Mouse (Mus musculus) monocyte, adult 5-6 weeks (primary cell): ENCODE data around the gene Tns3. TPM values are rescaled to one million over a fixed set of nuclear protein-coding genes. Genes with fewer than 3 reads are reported as not detected.

Experiments used
- ATAC-seq: fragments of 153-309, 156-312 bp; replicated peaks from 2 replicates; pipeline ENCODE4 v1.8.0; 2017; ENCODE audit warnings: mild to moderate bottlenecking; ENCODE audit not compliant: low TSS enrichment, insufficient number of reproducible peaks, severe bottlenecking, poor library complexity, low FRiP score
- total RNA-seq: library from RNA; stranded (forward); fragments of 200-1000, 200-491, 200-594 nt; gene quantifications from 3 replicates; pipeline ENCODE4 v1.2.3, GENCODE M21; 2017

Tns3 gene
- total RNA-seq, 1 experiment from 2014 or later = 6.5 TPM

GRCm38 (mm10) chr11:8656448-8657393 is 7.6 kb downstream of the Tns3 start:
- no peak for ATAC-seq

- ATAC-seq = no peak
Measured at GRCm38 (mm10) chr11:8653800-8654295, 10.5 kb downstream of the Tns3 start.

DNA sequence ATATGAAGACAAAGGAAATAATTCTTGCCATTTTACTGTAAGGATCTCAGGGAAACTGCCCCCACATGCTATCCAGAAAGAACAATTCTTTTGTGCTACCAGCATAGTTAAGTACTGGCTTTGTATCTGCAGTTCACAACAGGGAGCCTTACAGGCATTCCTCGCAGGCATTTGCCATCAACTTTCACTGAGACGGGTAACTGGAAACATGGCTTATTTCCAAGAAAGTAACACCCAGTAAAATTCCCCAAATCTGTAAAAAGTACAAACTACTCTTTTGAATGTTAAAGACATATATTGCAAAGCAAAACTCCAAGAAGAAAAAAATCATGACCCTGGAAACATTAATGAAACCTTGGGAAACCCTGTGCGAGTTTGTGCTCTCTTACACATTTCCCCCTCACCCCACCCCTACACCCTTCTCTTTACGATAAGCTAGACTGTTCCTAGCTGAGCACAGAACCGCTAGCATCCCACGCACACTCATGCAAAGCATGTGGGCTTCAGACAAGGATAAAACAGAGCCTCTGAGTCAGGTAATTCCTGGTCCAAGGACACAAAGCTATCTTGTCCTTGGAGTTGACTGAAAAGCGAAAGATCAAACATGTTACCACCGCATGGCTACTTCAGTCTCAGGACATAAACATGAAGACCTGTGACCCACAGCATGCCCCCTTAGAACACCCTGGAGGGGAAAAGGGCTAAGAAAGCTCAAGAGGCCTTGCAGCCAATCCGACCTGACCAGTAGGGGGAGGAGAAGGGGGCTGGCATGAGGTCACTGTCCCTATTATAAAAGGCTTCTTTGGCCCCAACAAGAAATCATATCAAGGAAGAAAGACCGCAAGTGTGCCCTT is 11.3 kb downstream of the Tns3 start:
- no peak for ATAC-seq

DNA sequence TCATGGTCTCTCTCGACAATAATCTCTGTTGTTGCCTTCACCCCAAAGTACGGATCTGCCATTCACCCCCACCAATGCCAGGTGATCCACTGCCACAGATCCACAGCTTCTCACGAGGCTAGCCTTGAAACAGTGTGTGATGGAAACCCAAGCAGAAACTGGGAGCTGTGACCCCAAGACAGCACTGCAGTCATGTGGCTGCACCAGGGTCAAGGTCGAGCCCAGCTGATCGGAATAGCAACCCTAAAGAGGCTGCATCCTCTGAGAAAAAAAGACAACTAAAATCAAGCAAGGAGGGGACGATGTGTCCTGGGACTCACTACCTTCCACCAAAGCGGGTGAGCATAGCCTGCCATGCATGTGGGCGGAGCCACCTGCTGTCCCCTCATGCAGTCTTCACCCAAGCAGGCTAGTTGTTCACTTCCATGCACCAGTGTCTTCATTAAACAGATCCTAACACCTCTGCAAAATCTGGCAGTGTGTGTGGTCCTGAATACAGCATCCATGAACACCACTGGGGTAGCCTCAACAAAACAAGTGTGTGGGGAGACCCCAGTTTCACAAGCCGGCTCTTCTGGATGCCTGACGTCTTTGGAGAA is 12.1 kb downstream of the Tns3 start:
- ATAC-seq = no peak; the same call in 1 of the 2 replicates

GRCm38 (mm10) chr11:8651448-8652035 is 12.8 kb downstream of the Tns3 start:
- no peak for ATAC-seq

GRCm38 (mm10) chr11:8645609-8646008 is 18.7 kb downstream of the Tns3 start:
- no peak for ATAC-seq

DNA sequence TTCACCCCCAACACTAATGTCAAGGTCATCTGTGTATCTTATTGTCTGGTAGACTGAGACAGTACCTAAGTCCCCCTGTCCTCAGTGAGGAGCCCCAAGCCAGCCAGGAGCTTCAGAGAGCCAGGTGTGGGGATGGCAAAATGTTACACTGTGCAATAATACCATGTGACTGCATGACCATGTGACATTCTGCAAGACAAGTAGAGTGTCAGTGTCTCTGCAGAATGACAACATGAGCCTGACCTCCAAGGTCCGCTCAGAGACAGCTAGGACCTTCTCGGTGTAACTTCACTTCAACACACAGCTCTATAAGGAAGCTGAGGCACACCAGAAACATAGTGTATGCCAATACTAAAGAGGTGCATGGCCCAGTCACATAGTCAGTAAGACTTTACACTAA is 20.1 kb downstream of the Tns3 start:
- no peak for ATAC-seq

DNA sequence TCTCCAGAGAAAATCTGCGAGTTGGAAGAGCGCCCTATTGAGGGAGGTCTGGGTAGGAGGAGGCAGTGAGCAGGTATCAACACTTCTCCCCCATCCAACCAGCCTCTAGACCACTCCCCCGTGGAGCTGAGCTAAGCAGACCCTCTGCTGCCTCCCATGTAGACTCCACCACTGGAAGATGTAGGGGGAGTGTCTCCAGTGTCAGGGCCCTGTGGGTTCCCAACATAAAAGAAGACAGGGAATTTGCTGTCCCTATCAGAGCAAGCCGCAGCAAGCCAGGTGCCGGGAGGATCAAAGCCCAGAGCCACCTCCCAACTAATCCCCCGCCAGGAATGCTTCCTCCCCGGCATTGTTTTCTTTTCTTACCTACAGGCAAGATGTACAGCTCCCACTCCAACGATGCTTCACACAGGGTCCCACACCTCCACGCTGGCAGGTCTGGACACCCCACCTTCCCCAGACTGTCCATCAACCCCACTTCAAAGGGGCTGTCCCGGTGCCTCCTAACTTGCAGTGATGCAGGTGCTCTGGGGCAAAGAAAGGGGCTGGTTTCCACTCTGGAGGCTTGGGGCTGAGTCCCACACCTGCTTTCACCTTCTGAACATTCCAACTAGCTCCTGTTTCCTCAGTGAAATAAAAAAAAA is 22.6 kb downstream of the Tns3 start:
- no peak for ATAC-seq

DNA sequence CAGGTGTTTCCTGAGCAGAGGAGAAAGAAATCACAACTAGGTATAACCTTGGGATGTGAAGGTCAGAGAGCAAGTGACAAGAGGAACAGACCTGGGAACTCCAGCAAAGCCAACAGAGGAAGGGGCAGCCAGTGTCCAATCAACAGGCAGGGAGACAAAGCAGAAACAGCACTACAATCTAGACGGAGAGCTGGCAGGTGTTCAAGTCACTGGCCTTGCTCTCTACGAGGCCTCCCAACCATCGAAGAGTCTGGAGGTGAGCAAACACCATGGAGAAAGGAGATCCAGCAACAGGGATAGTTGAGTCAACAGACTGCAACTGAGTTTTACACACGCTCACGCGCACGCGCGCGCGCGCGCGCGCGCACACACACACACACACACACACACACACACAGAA is 24.6 kb downstream of the Tns3 start:
- ATAC-seq = no peak

DNA sequence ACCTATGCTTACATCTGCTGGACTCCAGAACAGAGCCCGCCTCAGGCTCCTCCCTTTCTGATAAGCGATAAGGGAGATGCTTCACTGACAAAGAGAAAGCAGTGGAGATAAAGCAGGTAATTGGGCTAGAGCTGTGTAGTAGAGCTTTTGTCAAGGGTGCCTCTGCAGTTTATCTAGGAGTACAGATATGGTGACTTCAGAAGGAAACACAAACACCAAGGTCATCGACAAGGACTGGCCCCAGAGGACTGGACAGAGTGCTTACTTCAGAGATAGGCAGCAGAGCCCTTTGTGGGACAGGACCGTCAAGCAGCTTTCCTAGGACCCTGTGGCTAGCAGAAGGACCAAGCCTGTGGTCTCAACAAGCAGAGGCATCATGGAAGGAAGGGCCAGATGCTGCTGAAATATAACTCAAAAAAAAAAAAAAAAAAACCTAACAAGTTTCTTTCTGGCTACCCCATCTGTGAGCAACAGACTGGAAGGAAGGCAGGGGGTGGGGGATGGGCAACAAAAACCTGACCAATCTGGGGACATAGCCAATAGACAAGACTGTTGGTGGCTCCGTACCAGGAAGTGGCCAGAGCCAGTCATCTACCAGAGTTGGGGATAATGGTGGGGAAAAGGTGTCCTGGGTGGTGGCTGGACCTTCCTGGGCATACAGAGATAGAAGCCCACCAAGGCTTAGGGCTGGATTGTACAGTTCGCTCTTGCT is 25.2 kb downstream of the Tns3 start:
- no peak for ATAC-seq

- ATAC-seq = no peak
Measured at GRCm38 (mm10) chr11:8637469-8638447, 26.6 kb downstream of the Tns3 start.

DNA sequence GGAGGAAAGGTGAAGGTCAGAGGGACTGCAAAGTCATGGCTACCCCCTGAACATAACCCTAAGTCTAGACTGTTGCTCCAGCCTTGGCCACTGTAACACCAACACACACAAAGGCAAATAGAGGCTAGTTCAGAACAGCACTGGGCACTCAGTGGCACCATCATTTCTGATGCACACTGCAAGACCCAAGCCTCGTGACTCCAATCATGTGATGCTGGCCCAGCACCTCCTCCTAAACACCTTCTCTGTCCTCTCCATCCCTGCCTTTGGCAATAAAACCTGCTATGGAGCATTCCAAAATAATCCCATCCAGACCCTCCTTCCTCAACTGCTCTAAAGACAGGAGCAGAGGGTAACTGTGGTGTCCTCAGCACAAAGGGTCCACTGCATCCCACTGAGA is 27.7 kb downstream of the Tns3 start:
- no peak for ATAC-seq

GRCm38 (mm10) chr11:8635778-8636177 is 28.6 kb downstream of the Tns3 start:
- ATAC-seq = no peak

DNA sequence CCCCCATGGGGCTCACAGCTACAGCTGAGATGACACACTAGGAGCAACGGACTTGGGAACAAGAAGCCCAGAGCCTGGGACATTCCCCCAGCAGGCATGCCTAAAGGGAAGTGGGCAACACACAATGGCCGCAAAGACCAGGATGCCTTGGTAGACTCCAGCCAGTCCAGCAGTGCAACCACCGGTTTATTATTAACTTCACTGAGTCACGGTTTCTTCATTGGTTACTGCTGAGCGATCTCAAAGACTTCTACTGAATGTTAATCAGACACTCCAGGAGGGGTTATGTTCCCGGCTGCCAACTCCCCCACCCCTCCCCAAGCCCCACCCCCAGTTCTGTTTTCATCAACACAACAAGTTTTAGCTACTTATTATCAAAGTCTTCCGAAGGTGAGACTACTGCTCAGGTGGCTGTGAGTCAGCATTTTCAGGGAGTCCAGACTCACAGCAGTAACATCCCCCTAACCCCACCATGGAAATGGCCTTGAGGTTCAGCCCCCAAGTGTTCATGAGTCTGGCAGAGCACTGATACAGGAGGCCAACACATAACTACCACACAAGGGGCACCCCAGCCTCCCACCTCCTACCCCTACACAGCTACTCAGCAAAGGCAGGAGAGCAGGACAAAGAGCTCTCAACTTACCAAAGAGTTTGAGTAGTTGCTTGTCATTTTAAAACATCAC is 29.5 kb downstream of the Tns3 start:
- no peak for ATAC-seq

- no peak for ATAC-seq
Measured at GRCm38 (mm10) chr11:8632163-8632562, 32.2 kb downstream of the Tns3 start.

GRCm38 (mm10) chr11:8629862-8630390 is 34.4 kb downstream of the Tns3 start:
- no peak for ATAC-seq
